Mouse (Mus musculus) thymus, adult 18-20 months (tissue): ENCODE data around the gene Mst1.

ENCODE experiments used
- DNase-seq, 2 experiments: peaks; one replicate each; pipeline ENCODE4 v3.0.0; 2022; ENCODE audit warnings: mixed read lengths in 2 of 2

The Mst1 gene

DNA sequence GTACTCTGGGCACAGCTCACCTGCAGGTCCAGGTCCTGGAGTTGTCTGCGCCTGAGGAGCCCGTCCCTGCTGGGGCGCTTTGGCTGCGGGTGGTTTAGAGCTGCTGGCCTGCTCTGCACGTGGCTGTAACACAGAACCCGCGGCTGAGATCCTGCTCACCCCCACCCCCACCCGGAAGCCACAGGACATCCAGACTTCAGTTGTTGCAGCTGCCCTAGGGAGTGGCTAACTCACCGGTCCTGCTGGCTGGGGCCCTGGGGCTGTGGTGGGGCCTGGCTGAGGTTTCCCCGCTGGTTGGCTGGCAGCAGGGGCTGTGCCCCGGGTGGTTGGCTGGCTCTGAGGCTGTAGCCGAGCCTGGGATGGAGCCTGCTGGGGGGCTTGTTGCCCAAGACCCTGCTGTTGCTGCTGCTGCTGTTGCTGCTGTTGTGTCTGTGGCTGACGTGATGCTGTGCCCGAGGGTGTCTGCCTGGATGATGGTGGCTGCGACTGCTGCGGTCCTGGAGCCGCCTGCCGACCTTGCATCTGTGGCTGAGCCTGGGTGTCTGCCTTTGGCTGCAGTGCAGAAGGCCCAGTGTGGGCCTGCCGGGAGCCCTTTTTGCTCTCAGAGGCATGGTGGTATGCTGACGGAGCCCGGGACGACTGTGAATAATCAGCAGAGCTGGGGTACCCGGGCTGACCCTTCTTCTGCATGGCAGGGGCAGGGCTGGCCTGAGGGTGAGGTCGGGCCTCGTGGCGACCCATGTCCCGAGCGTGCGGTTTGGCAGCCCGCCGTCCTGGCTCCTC lies 24.7 kb downstream of the Mst1 start:
- DNase-seq, result no peak

DNA sequence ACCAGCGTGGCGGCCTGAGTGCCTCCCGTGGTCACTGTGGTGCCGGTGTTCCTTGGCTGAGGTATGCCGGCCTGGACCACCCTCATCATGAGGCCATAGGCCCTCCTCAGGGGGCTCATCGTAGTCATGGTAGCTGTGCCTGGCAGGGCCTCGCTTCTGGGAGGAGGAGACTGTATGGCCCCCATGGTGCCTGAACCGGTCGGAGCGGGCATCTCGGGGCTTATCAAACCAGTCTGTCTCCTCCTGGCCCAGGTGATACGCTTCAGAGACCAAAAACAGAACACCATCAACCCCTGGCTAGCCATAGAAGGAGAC lies 25.3 kb downstream of the Mst1 start:
- DNase-seq, result no peak

DNA sequence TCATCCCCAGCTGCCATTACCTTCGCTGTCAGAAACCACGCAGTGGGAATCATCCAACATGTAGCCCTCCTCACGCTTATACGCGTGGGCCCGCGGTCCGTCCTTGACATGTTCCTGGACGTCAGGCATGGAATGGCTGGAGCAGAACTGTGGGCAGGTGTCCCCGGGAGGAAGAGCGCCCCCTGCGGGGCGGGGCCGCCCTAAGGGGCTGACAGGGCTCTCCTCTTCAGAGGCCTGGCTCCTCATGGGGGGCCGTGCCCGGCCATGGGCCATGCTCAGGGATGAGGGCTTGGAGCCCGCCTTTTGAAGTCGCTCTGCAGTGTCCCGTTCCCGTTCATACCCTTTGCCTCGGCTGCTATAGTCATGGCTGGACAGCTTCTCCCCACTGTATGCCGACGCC lies 25.9 kb downstream of the Mst1 start:
- DNase-seq, result no peak

DNA sequence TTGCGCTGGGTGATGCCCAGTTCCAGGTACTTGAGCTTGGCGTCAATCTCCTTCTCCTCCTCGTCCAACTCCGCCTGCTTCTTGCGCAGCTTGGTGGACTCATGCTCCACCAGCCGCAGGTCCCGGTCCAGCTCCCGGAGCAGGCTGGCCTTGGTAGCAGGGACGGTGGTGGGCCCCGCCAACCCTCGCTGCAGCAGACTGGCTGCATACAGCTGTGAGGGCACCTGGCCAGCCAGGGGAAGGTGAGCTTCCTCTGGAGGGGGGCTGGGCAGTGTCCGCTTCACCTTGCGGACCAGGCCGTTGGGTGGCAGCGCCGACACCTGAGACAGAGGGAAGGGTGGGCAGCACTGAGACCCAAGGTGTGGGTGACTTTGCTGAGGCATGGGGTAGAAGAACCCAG lies 27.6 kb downstream of the Mst1 start:
- no peak for DNase-seq

DNA sequence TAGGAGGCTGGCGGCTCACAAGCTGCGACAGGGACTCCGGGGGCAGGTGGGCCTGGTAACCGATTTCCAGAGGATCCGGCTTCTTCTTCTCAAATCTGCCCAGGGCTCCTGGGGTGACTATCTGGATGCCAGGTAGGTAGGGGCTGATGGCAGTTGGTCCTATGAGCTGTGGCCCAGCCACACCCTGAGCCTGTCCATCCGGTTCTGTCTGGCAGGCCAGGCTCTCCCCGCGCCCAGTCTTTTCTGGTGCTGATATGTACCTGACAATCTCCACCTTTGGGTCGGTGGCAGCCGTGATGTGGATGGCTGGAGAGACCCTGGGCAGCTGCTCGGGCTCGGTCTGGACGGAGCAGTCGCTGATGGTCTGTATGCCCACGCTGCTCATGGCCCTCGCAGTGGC lies 29.9 kb downstream of the Mst1 start:
- DNase-seq, result no peak

DNA sequence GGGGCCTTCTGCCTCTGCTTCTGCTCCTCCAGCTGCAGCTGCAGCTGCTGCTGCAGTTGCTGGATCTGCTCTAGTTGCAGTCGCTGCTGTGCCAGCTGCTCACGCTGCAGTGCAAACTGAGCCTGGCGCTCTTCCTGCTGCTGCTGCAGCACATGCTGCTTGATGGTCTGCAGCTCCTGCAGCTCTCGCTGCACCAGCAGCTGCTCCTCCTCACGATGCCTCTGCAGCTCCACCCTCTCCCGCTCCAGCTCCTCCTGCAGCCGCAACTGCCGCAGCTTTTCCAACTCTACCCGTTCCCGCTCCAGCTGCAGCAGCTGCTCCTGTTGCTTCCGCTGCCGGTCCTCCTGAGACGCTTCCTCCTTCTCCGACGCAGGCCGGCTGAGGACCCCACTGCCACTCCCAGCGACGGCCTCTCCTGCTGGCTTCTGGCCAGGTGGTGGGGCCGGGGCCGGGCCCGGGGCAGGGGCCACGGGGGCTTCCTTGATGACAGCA lies 30.9 kb downstream of the Mst1 start:
- no peak for DNase-seq

DNA sequence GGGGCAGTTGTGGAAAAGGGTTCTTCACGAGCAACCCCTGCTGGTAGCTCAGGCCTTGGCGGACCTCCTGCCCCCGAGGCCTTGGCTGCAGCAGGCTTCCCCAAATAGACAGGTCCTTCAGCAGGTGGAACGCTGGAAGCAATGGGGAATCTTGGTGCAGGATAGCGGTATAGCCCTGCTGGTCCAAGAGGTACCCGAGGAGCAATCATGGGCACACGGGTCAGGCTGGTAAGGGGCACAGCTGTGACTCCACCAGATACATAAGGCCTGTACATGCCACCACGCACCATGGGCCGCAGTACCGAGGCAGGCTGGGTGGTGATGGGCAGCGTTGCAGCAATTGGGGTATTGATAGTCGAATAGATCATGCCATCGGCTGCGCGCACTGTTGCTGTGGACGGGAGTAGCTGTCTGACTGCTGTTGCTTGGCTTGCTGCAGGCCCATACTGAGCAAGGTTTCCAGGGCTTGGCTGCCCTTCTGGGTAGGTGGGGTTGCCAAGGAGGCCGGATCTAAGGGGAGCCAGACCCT lies 31.4 kb downstream of the Mst1 start:
- DNase-seq, result no peak

DNA sequence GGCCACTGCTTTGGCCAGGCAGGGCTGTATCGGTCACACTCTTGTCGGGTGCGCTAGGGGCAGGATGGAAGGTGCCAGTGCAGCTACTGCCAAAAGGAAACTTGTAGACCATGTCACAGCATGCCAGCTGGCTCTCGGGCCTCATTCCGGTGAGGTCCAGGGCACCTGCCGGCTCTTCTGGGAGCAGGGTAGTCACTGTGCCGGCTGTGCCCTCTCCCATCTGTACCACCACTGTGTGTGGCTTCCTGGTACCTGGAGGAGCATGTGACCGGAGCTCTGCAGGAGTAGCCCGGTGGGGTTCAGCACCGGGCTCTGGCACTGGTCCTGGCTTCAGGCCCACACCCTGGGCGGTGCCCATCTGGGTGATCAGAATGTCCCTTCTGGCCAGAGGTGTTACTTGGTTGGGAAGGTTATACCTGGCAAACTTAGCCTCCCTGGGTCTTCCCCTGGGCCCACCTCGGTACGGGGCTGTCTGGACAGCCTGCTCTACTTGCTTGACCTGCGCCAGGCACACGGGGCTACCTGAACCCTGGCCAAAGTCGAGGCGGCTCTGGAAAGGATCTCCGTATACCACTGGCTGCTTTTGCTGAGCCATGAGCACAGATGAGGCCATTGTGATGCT lies 32.6 kb downstream of the Mst1 start:
- DNase-seq, result no peak

DNA sequence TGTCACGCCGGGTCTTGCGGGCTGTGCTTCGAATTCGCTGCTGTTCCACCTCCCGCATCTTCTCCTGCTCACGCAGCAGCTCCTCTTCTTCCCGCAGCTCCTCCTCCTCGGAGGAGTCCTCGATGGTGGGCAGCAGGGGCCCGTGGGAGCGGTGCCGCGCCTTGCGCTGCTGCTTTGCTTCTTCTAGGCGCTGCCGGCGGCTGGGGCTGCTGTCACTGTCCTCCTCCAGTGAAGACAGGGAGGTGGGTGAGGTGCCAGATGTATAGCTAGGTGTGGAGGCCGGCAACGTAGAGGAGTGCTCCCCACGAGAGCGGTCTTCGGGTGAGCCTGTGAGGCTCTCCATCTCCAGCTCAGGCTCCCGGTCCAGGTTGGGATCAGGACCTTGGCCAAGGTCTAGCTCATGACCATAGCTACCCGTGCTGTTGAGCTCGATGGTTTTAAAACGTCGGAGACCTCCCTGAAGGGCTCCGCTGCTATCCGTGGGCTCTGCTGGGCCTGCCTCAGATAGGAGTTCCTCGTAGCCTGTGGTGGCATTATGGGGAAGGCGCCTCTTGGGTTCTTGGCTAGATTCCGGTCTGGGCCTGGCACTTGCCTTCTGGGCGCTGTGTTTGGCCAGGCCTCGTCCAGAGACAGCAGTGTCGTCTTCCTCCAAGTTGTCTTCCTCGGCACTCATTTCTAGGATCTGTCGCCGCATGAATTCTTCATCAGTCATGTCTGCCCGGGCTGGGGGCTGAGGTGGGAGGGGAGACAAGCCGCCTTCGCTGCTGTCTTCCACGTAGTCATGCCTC lies 35.2 kb downstream of the Mst1 start:
- DNase-seq, result no peak

DNA sequence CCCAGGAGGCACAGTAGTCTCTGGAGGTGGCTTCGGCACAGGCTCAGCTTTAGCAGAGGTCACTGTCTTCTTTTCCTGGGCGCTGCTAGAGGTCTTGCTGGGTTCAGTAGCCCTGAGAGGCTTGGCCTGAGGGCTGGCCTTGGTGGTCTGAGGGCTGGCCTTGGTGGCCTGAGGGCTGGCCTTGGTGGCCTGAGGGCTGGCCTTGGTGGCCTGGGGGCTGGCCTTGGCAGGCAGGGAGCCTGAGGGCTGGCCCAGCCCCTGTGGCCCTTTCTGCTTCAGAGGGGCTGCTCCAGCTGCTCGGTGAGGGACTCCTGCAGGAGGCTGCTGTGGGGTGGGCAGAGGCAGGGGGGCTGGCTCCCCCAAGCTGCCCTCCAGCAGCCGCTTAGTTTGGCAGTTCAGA lies 36.9 kb downstream of the Mst1 start:
- DNase-seq, result no peak

DNA sequence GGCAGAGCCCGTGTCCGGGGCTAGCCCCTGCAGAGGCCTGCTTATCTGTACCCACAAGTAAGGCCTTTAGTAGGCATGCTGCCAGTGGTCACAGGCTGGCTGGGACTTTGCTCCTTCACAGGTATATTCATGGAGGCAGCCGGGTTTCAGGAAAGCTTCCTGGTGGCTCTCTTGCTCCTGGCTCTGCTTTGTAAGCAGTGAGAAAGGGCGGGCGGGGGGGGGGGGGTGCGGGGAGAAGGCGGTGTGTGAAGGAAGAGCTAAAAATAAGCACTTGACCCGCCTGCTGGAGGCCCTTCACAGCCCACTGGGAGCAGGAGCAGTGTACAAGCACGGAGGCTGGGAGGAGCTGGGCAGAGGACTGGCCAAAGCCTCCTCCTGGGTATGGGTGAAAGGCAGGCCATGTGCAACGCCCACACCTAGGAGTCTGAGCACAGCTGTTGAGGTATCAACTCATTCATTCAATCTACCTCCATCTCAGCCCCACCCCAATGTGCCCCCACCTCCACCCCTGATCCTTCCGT lies 39.7 kb downstream of the Mst1 start:
- no peak for DNase-seq

DNA sequence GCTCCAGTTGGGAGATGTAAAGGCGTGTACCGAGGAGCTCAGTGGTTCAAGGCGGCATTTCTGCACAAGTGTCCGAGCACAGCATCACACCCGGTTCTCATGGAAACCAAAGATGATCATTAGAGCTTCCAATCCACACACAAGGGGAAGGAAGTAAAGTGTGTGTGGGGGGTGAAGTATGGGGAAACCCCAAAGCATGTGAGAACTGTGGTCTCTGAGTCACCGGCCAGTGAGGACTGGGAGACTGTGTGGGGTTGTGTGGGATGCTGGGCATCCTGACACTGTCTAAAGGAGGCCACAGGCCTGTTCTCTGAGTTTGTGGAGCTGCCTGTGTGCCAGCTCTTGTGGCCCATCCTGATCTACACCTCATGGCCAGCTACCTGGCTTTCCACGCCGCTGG lies 40.4 kb downstream of the Mst1 start:
- no peak for DNase-seq

DNA sequence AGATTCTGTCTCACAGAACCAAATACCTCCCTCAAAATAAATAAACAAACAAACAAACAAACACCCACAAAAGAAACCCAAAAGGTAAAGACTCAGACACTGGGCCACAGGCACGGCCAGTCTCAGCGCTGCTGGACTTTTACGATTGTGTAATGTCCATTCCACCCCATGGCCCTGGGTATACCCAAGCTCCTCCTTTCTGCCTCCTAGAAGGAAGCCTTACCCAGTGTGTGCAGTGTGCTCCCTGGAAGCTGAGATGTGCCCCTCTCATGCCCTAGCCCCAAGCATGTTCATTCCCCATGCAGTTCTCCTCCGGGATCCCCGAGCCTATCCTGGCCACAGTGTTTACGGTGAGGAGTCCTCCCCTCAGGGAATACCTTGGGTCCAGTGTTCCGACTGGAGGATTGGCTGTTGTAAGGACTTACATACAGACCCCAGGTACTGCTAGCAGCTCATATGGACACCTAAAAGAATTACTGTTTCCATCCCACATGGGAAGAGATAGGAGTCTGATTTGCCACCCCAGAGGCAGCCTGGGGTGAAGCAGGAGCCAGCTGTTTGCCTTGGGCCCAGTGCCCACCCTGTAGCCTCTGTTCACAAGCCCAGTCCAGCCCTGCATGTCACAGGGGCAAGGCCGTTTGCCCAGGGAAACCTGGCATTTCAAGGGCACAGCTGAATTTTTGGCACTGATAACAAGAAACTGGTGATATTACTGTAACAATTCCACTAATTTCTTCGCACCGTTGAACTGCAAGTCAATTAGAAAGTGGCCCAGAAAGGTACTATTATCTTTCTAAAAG lies 41.1 kb downstream of the Mst1 start:
- DNase-seq, result no peak

DNA sequence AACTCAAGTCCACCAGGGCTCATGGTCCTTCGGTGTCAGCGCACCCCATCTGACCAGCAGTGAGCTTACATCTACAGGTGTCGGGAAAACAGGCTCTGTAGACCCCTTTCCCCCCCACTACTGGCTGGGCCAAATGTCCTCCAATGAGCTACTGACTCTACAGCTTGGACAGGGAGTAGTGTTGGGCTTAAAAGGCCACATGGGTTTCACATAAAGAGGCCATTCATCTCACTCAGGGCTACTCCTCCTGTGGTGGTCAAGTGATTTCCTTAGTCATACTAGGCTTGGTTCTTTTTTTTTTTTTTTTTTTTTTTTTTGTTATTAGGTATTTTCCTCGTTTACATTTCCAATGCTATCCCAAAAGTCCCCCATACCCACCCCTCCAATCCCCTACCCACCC lies 43.7 kb downstream of the Mst1 start:
- no peak for DNase-seq

DNA sequence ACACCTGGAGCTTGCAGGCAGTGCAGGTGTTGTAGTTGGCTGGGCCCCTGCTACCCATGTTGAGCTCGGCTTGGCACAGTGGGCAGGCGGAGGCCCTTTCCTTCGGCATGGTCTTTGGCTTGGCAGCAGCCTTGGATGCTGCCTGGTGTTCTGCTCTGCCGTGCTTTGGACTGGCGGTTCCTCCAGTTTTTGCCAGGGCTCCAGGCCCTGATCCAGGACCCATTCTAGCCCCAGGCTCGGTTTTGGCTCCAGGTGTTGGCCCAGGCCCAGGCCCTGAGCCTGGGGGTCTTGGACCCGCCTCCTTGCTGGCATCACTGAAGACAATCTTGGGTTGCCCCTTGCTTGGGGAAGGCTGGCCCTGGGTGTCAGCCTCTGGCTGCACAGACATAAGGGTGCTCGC lies 45.5 kb downstream of the Mst1 start:
- DNase-seq, result no peak

DNA sequence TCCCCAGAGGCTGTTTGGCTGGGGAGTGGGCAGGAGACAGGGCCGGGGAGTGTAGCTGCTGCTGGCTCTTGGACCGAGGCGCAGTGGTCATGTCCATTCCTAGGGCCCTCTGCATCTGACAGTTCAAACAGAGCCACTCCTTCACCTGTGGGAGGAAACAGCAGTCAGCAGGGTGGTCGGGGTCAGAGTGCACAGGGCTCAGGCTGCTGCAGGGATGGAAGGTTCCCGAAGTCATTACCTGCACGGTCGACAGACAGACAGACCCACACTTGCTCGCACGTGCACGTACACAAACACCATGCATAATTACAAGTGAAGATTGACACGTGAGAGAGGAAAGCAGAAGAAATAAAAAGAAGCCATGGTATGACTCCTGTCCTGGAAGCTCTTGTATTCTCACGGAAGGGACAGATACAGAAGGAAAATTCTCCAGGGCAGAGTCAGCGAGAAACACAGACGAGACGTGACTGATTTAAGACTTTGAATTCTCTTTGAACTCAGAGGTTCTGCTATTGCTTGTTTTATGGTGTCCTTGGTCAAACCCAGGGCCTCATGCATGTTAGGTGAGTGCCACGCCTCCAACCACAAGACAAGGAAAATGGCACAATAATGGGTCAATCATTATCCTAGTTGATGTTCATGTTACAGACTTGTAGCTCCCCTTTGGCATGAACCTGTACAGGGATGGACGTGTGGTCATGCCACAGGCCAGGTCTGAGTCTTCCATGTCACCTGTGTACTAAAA lies 46.4 kb downstream of the Mst1 start:
- DNase-seq, result no peak

DNA sequence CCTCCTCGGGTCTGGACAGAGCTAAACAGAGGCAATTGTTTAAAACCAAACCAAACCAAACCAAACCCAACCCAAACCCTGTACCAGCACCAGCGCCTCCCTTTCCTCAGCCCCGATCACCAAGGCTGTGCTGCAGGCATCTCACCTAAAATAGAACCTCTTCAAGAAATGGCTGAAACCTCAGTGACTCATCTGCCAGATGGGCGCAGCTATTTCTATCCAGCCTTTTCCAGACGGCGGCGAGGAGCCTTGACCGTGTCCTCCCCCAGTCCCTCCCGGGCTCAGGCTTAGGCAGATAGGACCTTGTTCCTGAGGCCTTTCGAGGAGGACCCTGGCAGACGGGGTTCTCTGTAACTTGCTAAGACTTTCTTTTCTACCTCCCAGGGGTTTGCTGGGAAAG lies 48.0 kb downstream of the Mst1 start:
- DNase-seq, result no peak

DNA sequence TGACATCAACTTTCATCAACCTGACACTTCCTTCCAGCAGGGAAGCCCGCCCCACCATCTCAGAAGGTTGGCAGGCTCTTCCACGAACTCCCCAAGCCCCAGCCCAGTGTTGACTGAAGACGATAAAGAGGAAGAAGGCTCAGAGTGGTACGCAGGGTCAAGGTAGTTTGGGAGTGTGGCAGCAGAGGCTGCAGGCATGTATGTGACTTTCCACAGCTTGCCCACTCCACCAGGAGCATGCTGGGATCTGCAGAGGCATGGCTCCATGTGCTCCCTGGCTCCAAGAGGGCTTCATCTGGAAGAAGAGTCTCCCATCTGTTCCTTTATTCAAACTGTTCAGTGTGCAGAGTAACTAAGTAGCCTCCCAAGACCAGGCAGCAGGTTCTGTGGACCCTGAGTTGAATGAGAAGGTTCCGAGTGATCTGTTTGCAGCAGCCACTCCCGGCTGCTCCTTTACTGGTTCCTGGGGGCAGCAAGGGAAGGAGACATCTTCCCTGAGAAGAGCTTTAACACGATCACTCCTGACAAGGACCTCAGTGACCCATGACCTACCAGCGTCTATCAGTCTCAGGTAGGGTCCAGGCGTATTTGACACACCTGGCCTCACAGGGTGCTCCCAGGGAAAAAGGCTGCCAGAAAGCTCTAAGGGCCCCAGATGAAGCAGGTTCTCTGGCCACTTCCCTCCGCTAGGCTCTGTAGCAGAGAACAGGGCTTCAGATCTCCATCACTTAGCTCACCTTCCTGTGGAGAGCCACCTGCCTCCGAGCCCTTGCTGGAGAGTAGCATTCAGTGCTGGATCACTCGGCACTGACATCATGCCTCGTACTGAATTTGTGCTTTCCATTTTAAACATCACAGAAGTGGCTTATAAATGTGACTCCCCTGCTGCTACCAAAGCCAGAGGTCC lies 49.1 kb downstream of the Mst1 start:
- no peak for DNase-seq

DNA sequence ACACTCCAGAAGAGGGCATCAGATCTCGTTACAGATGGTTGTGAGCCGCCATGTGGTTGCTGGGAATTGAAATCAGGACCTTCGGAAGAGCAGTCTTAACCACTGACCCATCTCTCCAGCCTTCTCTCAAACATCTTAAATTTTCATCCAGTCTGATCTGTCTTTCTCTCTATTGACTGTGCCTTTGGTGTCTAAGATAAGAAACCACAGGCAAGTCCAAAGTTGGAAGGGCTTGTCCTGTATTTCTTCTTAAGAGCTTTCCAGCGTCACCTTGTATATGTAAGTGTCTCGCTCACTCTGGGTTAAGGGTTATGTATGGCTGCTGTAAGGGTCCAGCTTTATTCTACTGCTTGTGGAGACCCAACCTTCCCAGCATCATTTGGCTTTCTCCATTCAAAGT lies 51.3 kb downstream of the Mst1 start:
- DNase-seq, result no peak

DNA sequence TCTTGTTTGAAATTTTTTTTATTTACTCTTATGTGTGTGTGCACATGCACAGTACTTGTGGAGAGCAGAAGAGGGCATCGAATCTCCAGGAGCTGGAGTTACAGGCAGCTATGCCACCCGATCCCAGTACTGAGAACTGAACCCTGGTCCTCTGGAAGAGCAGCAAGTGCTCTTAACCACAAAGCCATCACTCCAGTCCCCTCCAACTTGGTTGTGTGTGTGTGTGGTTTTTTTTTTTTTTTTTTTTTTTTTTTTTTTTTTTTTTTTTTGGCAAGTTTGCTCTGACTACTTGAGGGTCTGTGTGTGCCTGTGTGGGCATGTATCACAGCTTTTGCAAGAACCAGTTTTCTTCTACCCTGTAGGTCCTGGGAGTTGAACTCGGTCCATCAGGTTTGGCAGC lies 52.1 kb downstream of the Mst1 start:
- DNase-seq, result no peak

DNA sequence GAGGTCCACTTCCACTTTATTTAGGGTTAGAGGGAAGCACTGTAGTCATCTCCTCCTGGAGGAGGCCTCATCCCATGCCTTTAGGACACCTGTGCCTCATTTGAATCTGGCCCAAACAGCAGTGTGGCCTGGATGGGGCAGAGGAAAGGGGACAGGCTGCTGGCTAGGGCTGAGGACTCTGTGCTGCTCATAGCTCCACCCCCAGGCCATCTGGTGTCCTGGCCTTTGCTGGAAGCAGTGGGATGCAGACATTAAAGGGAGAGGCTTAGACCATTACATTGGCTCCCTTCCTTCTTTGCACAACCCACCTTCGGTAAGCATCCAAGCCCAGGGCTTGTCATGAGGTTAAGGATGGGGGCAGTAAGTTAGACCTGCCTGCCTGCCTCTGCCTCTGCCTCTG lies 53.2 kb downstream of the Mst1 start:
- no peak for DNase-seq
